ENCODE assay signal across 9 mouse cellular contexts in genomic region chr2:179829972-179830371, GRCm38 (mm10).
DNase-seq lines count a peak whose midpoint lies in the region; ATAC-seq and TF ChIP-seq lines count a peak whose summit lies in the region.
"Had no signal": no experiment of that assay in that cellular context is flagged by ENCODE, and none has a peak within 500 bp of the region (broad histone marks: within the 10 kb centered on the region; RNA-seq: fewer than 3 reads in every experiment).

No protein-coding gene starts in this region.

- no peak for TF ChIP-seq POLR2A in bone marrow macrophage, adult 2 months (IDR thresholded peaks at IDR 0.05; ENCODE audit: borderline replicate concordance, low read depth, low read length)

- TF ChIP-seq EP300 in liver, postnatal 0 days (IDR thresholded peaks at IDR 0.05; ENCODE audit: low read depth), result no peak

- no peak overlapping the region for H3K9ac ChIP-seq in ES-E14 (ENCODE audit: insufficient read depth, low read depth, low read length, poor library complexity, severe bottlenecking)
- no peak overlapping the region for H3K9ac ChIP-seq in liver, postnatal 0 days (replicated peaks)
- H3K9ac ChIP-seq: liver, embryonic 15.5 days had no signal

- no peaks in the 10 kb centered on the region for H3K36me3 ChIP-seq in ES-E14 (ENCODE audit: control insufficient read depth, insufficient read depth, low read length, poor library complexity, severe bottlenecking)
- no peaks in the 10 kb centered on the region for H3K36me3 ChIP-seq in liver, postnatal 0 days (replicated peaks; ENCODE audit: insufficient read depth, low read length)
- H3K36me3 ChIP-seq: liver, embryonic 15.5 days had no signal

- no peaks in the 10 kb centered on the region for H3K9me3 ChIP-seq in ES-E14 (ENCODE audit: control insufficient read depth, insufficient read depth, low read depth, low read length)
- H3K9me3 ChIP-seq in liver, postnatal 0 days (ENCODE audit: low read length), result no peaks in the 10 kb centered on the region
- H3K9me3 ChIP-seq: liver, embryonic 15.5 days had no signal

- in situ Hi-C loops in ES-E14 (cut with MboI; ENCODE audit: low sequenced_read_pairs in 2 of 2, unreplicated experiment in 2 of 2), result no loop called here

- no peaks in the 10 kb centered on the region for H3K27me3 ChIP-seq in liver, postnatal 0 days (ENCODE audit: insufficient read depth, low read length)
- H3K27me3 ChIP-seq: liver, embryonic 15.5 days had no signal

- no peak for DNase-seq in layer of hippocampus, adult 2 months (ENCODE audit: low spot score in 2 of 2)
- no peak for DNase-seq in layer of hippocampus, adult 8-10 months (ENCODE audit: low spot score in 2 of 2)
- peak; percentile 33 for DNase-seq in ES-E14 (ENCODE audit: low read depth, low spot score)
- DNase-seq in liver, postnatal 0 days, result peak; percentile 48
- no peak for DNase-seq in frontal cortex, postnatal 14 days (ENCODE audit: low spot score in 2 of 2)
- DNase-seq in frontal cortex, postnatal 36 days (ENCODE audit: low spot score in 2 of 2), result no peak

- H3K27ac ChIP-seq in layer of hippocampus, adult 2 months, result no peak overlapping the region
- no peak overlapping the region for H3K27ac ChIP-seq in ES-E14 (ENCODE audit: insufficient read depth, low read depth, low read length, poor library complexity, severe bottlenecking)
- H3K27ac ChIP-seq in bone marrow macrophage, adult 2 months (ENCODE audit: insufficient read depth, low read depth, low read length), result no peak overlapping the region
- H3K27ac ChIP-seq in liver, postnatal 0 days (ENCODE audit: low read depth), result no peak overlapping the region
- H3K27ac ChIP-seq: liver, embryonic 15.5 days had no signal

- peak; percentile 79 for TF ChIP-seq CTCF in layer of hippocampus, adult 2 months (conservative IDR thresholded peaks at IDR 0.05)
- peak; percentile 50 for TF ChIP-seq CTCF in bone marrow macrophage, adult 2 months (IDR thresholded peaks at IDR 0.05; ENCODE audit: low read depth, low read length)
- TF ChIP-seq CTCF in liver, postnatal 0 days (IDR thresholded peaks at IDR 0.05; ENCODE audit: low read depth), result peak; percentile 66

- WGBS in liver, postnatal 0 days (ENCODE audit: insufficient replicate concordance), result 27% methylated on average over 6 of the region's 6 CpGs

- no peak overlapping the region for H3K4me2 ChIP-seq in liver, postnatal 0 days (ENCODE audit: low read depth, low read length)
- H3K4me2 ChIP-seq: liver, embryonic 15.5 days had no signal

- H3K4me3 ChIP-seq in layer of hippocampus, adult 2 months, result no peak overlapping the region
- H3K4me3 ChIP-seq in ES-E14 (ENCODE audit: insufficient read depth in 1 of 2, low read depth in 1 of 2, low read length in 2 of 2, poor library complexity in 1 of 2, severe bottlenecking in 1 of 2), result no peak overlapping the region
- H3K4me3 ChIP-seq in bone marrow macrophage, adult 2 months (ENCODE audit: insufficient read depth, low read length), result no peak overlapping the region
- no peak overlapping the region for H3K4me3 ChIP-seq in liver, postnatal 0 days (ENCODE audit: low read depth, low read length)
- H3K4me3 ChIP-seq: erythroblast, embryonic 14.5 days; liver, embryonic 15.5 days had no signal

- H3K4me1 ChIP-seq in ES-E14 (ENCODE audit: control insufficient read depth in 2 of 2, insufficient read depth in 2 of 2, low read length in 2 of 2, poor library complexity in 1 of 2), result no peaks in the 10 kb centered on the region
- no peaks in the 10 kb centered on the region for H3K4me1 ChIP-seq in bone marrow macrophage, adult 2 months (ENCODE audit: control insufficient read depth, insufficient read depth, low read length)
- no peaks in the 10 kb centered on the region for H3K4me1 ChIP-seq in liver, postnatal 0 days (ENCODE audit: insufficient read depth)
- H3K4me1 ChIP-seq: liver, embryonic 15.5 days had no signal

- no peak for ATAC-seq in liver, postnatal 0 days

TF ChIP-seq in ES-E14, 5 proteins besides CTCF, POLR2A, EP300 and RAD21:
- TF ChIP-seq CHD2 (IDR thresholded peaks at IDR 0.05; ENCODE audit: low read depth, low read length) (no peak), MAFK (IDR thresholded peaks at IDR 0.05; ENCODE audit: insufficient read depth, low read depth, low read length) (no peak), HCFC1 (IDR thresholded peaks at IDR 0.05; ENCODE audit: borderline replicate concordance, insufficient read depth, low read length) (no peak), ZNF384 (IDR thresholded peaks at IDR 0.05; ENCODE audit: low read depth, low read length) (no peak), ZC3H11A (IDR thresholded peaks at IDR 0.05; ENCODE audit: borderline replicate concordance, low read depth, low read length) (peak; percentile 53; the same call in 1 of the 2 replicates)
TF ChIP-seq in ES-E14: peak in this region for 1.

Comparison
In these comparisons a context has a peak if more than half of its experiments do, and no peak if none do; other contexts are left out.
1. DNase-seq: peak in ES-E14 (single experiment) and liver, postnatal 0 days (single experiment); none in layer of hippocampus, adult 2 months (0 of 2), layer of hippocampus, adult 8-10 months (0 of 2), frontal cortex, postnatal 14 days (0 of 2) and frontal cortex, postnatal 36 days (0 of 2).
2. Peak in every context shown above with its lines, with median percentiles within 50 percentile points of each other: CTCF ChIP-seq.